Mouse (Mus musculus) liver, postnatal 0 days (tissue): ENCODE results near the gene Ezr. TPM values are rescaled to one million over a fixed set of nuclear protein-coding genes. Genes with fewer than 3 reads are reported as not detected.
A peak's percentile ranks its signal among the peaks of the same experiment; 100 is the strongest.

Experiments used
- ATAC-seq: fragments of 200-750 bp; cut with Nextera tagmentation; 2 replicates; pipeline ENCODE4 v1.8.0; 2017; ENCODE audit warnings: mild to moderate bottlenecking, moderate library complexity
- DNase-seq: peaks from one replicate; pipeline ENCODE4 v3.0.0-alpha.2; 2016
- H3K27ac ChIP-seq: fragments of 300-500 bp; sonication (generic); 2 replicates; pipeline ENCODE4 v1.5.1; 2014; ENCODE audit warnings: antibody characterized with exemption, moderate library complexity, mild to moderate bottlenecking, low read depth
- H3K27me3 ChIP-seq: fragments of 300-500 bp; sonication (generic); 2 replicates; pipeline ENCODE4 v1.6.1; 2014; ENCODE audit warnings: low read length, control low read depth, mixed read lengths; ENCODE audit not compliant: insufficient read depth
- H3K36me3 ChIP-seq: fragments of 300-500 bp; sonication (generic); replicated peaks from 2 replicates; pipeline ENCODE4 v1.6.1; 2014; ENCODE audit warnings: mild to moderate bottlenecking, control low read depth, low read length, moderate library complexity, mixed read lengths; ENCODE audit not compliant: insufficient read depth
- H3K4me1 ChIP-seq: fragments of 300-500 bp; sonication (generic); 2 replicates; pipeline ENCODE4 v1.6.1; 2014; ENCODE audit warnings: antibody characterized with exemption, mild to moderate bottlenecking, control low read depth; ENCODE audit not compliant: insufficient read depth
- H3K4me2 ChIP-seq: fragments of 300-500 bp; sonication (generic); 2 replicates; pipeline ENCODE4 v1.6.1; 2014; ENCODE audit warnings: low read depth, mild to moderate bottlenecking, low read length, moderate library complexity, mixed read lengths
- H3K4me3 ChIP-seq: fragments of 300-500 bp; sonication (generic); 2 replicates; pipeline ENCODE4 v1.5.1; 2014; ENCODE audit warnings: low read depth, low read length
- H3K9ac ChIP-seq: fragments of 300-500 bp; sonication (generic); replicated peaks from 2 replicates; pipeline ENCODE4 v1.6.1; 2014; ENCODE audit warnings: mild to moderate bottlenecking, moderate library complexity
- H3K9me3 ChIP-seq: fragments of 300-500 bp; sonication (generic); 2 replicates; pipeline ENCODE4 v1.6.1; 2016; ENCODE audit warnings: mild to moderate bottlenecking, control low read depth, low read length, mixed read lengths
- CTCF ChIP-seq: sonication (generic); IDR thresholded peaks from 2 replicates; pipeline ENCODE4 v1.5.1; 2016; ENCODE audit warnings: antibody characterized with exemption, low read depth
- EP300 ChIP-seq: IDR thresholded peaks from 2 replicates; pipeline ENCODE4 v1.6.1; 2016; ENCODE audit warnings: antibody characterized with exemption, low read depth, mild to moderate bottlenecking
- WGBS: fragments of 180-500 bp; shearing (Covaris S2); extraction: QIAGEN DNeasy Blood & Tissue Kit; methylation state at CpG from one replicate; pipeline ENCODE4 v1.1.7; 2014; ENCODE audit not compliant: insufficient replicate concordance; 5-methylcytosine and 5-hydroxymethylcytosine counted together
- polyA plus RNA-seq: library from polyadenylated mRNA; unstranded; fragments of >200 nt; fragmentation: Nextera tagmentation; extraction: Ambion mirVana; gene quantifications from 2 replicates; pipeline ENCODE4 v1.2.1, GENCODE M21; 2015

Ezr gene
- polyA plus RNA-seq, 1 experiment from 2014 or later: 34.8 TPM

- peaks cover 54% of the 10 kb centered on the region for H3K36me3 ChIP-seq
- DNase-seq (no peak), ATAC-seq (no peak)
- peak overlapping the region; percentile 60 for H3K27ac ChIP-seq
- peaks cover 35% of the 10 kb centered on the region for H3K4me1 ChIP-seq
- 58% methylated on average over 9 of the region's 9 CpGs for WGBS
- H3K9me3 ChIP-seq: no peaks in the 10 kb centered on the region
- H3K4me2 ChIP-seq: 0 out of 2 replicates have a peak overlapping the region, but pooled peaks have one; percentile 9
- H3K27me3 ChIP-seq: no peaks in the 10 kb centered on the region
- no peak for TF ChIP-seq CTCF
- H3K9ac ChIP-seq: no peak overlapping the region
- H3K4me3 ChIP-seq: no peak overlapping the region
Measured at GRCm38 (mm10) chr17:6744366-6744765, 38.2 kb downstream of the Ezr start.

- peak overlapping the region; percentile 60 for H3K27ac ChIP-seq
- ATAC-seq: no peak
- H3K4me3 ChIP-seq: no peak overlapping the region
- TF ChIP-seq EP300 (no peak), CTCF (no peak)
- 41% methylated on average over 11 of the region's 11 CpGs for WGBS
- H3K9me3 ChIP-seq: no peaks in the 10 kb centered on the region
- H3K4me1 ChIP-seq: peaks cover 35% of the 10 kb centered on the region
- H3K27me3 ChIP-seq: no peaks in the 10 kb centered on the region
- peaks cover 57% of the 10 kb centered on the region for H3K36me3 ChIP-seq
- H3K4me2 ChIP-seq: 0 out of 2 replicates have a peak overlapping the region, but pooled peaks have one; percentile 9
- H3K9ac ChIP-seq: no peak overlapping the region
- DNase-seq: no peak
Measured at GRCm38 (mm10) chr17:6743787-6744239, 38.8 kb downstream of the Ezr start.

- H3K9me3 ChIP-seq: no peaks in the 10 kb centered on the region
- WGBS: 56% methylated on average over 11 of the region's 11 CpGs
- H3K27me3 ChIP-seq: no peaks in the 10 kb centered on the region
- H3K27ac ChIP-seq: peak overlapping the region; percentile 60
- ATAC-seq: no peak
- H3K4me3 ChIP-seq: no peak overlapping the region
- DNase-seq: no peak
- peaks cover 35% of the 10 kb centered on the region for H3K4me1 ChIP-seq
- H3K36me3 ChIP-seq: peaks cover 63% of the 10 kb centered on the region
- no peak overlapping the region for H3K4me2 ChIP-seq
- H3K9ac ChIP-seq: no peak overlapping the region
- TF ChIP-seq EP300 (no peak), CTCF (no peak)
Measured at GRCm38 (mm10) chr17:6743039-6743575, 39.5 kb downstream of the Ezr start.

GRCm38 (mm10) chr17:6742083-6743038, 40.2 kb downstream of the Ezr start:
- Histone ChIP-seq H3K27ac (peak overlapping the region; percentile 41; the same call in 1 of the 2 replicates), H3K4me2 (peak overlapping the region; percentile 23; the same call in 1 of the 2 replicates), H3K27me3 (no peaks in the 10 kb centered on the region), H3K9me3 (no peaks in the 10 kb centered on the region), H3K36me3 (peaks cover 58% of the 10 kb centered on the region), H3K4me3 (no peak overlapping the region), H3K4me1 (peaks cover 35% of the 10 kb centered on the region), H3K9ac (no peak overlapping the region)
- peak; percentile 68 for DNase-seq
- TF ChIP-seq CTCF: no peak
- TF ChIP-seq EP300: no peak
- WGBS: 60% methylated on average over 33 of the region's 33 CpGs
- ATAC-seq: peak; percentile 6; the same call in 1 of the 2 replicates

GRCm38 (mm10) chr17:6741271-6741670, 41.3 kb downstream of the Ezr start:
- Histone ChIP-seq H3K4me2 (no peak overlapping the region), H3K9me3 (no peaks in the 10 kb centered on the region), H3K4me3 (no peak overlapping the region), H3K27ac (no peak overlapping the region), H3K36me3 (peaks cover 56% of the 10 kb centered on the region), H3K9ac (no peak overlapping the region), H3K27me3 (no peaks in the 10 kb centered on the region), H3K4me1 (peaks cover 30% of the 10 kb centered on the region)
- ATAC-seq (no peak), DNase-seq (no peak)
- no peak for TF ChIP-seq EP300
- no peak for TF ChIP-seq CTCF
- WGBS: 82% methylated on average over 12 of the region's 12 CpGs

- Histone ChIP-seq H3K4me2 (no peak overlapping the region), H3K9ac (no peak overlapping the region), H3K4me3 (no peak overlapping the region), H3K27ac (no peak overlapping the region), H3K36me3 (peaks cover 51% of the 10 kb centered on the region), H3K27me3 (no peaks in the 10 kb centered on the region), H3K4me1 (peaks cover 27% of the 10 kb centered on the region), H3K9me3 (no peaks in the 10 kb centered on the region)
- no peak for TF ChIP-seq CTCF
- TF ChIP-seq EP300: no peak
- no peak for DNase-seq
- WGBS: 87% methylated on average over 19 of the region's 19 CpGs
- ATAC-seq: no peak
Measured at GRCm38 (mm10) chr17:6740331-6741170, 42.0 kb downstream of the Ezr start.
